8 mouse cellular contexts compared by ENCODE assay signal in genomic region chr7:132781850-132782249, GRCm38 (mm10). TPM values are rescaled to one million over a fixed set of nuclear protein-coding genes. Genes with fewer than 3 reads are reported as not detected.
DNase-seq lines count a peak whose midpoint lies in the region; ATAC-seq lines count a peak whose summit lies in the region.

No protein-coding gene starts in this region.

- H3K27me3 ChIP-seq in heart, embryonic 10.5 days (ENCODE audit: insufficient read depth, poor library complexity, severe bottlenecking) = no peaks in the 10 kb centered on the region
- H3K27me3 ChIP-seq in forebrain, embryonic 10.5 days (ENCODE audit: poor library complexity, severe bottlenecking) = no peaks in the 10 kb centered on the region
- H3K27me3 ChIP-seq in liver, embryonic 13.5 days = no peaks in the 10 kb centered on the region

- ATAC-seq in liver, embryonic 13.5 days (ENCODE audit: low read depth) = no peak

- H3K4me3 ChIP-seq in heart, embryonic 10.5 days = no peak overlapping the region
- H3K4me3 ChIP-seq in forebrain, embryonic 10.5 days = peak overlapping the region; percentile 16; the same call in 1 of the 2 replicates
- no peak overlapping the region for H3K4me3 ChIP-seq in liver, embryonic 13.5 days (replicated peaks)

- H3K4me2 ChIP-seq in liver, embryonic 13.5 days = no peak overlapping the region

- H3K36me3 ChIP-seq in heart, embryonic 10.5 days = peaks cover 10% of the 10 kb centered on the region; the same call in 1 of the 2 replicates
- H3K36me3 ChIP-seq in forebrain, embryonic 10.5 days (replicated peaks) = peaks cover 25% of the 10 kb centered on the region
- peaks cover 4% of the 10 kb centered on the region; the same call in 1 of the 2 replicates for H3K36me3 ChIP-seq in liver, embryonic 13.5 days

- peaks cover 79% of the 10 kb centered on the region for H3K4me1 ChIP-seq in heart, embryonic 10.5 days
- H3K4me1 ChIP-seq in forebrain, embryonic 10.5 days = peaks cover 64% of the 10 kb centered on the region
- H3K4me1 ChIP-seq in liver, embryonic 13.5 days (replicated peaks) = peaks cover 90% of the 10 kb centered on the region

- no peak for DNase-seq in heart, embryonic 10.5 days (ENCODE audit: low spot score)
- no peak for DNase-seq in heart, postnatal 36 days
- peak; percentile 76 for DNase-seq in brain, adult 2 months (ENCODE audit: low read depth, low spot score)
- DNase-seq in forebrain, embryonic 10.5 days (ENCODE audit: extremely low spot score, low spot score) = no peak
- no peak for DNase-seq in liver, embryonic 13.5 days
- no peak for DNase-seq in thymus, postnatal 0 days (ENCODE audit: low spot score)
- DNase-seq in kidney, adult 8-10 months = no peak
- DNase-seq in ovary, postnatal 14 days (ENCODE audit: low spot score) = no peak

- H3K9ac ChIP-seq in liver, embryonic 13.5 days = peak overlapping the region; percentile 40; the same call in 1 of the 2 replicates

- peak overlapping the region; percentile 76 for H3K27ac ChIP-seq in heart, embryonic 10.5 days
- peak overlapping the region; percentile 75 for H3K27ac ChIP-seq in forebrain, embryonic 10.5 days
- H3K27ac ChIP-seq in liver, embryonic 13.5 days = peak overlapping the region; percentile 99

- intact Hi-C loops in heart, postnatal 36 days (cut with DNase I) = loop anchor here (2.0 kb wide), 1 partner anchor 19 kb away; no protein-coding TSS in a partner anchor

- H3K9me3 ChIP-seq in heart, embryonic 10.5 days = no peaks in the 10 kb centered on the region
- H3K9me3 ChIP-seq in forebrain, embryonic 10.5 days = no peaks in the 10 kb centered on the region
- H3K9me3 ChIP-seq in liver, embryonic 13.5 days (replicated peaks) = no peaks in the 10 kb centered on the region

- WGBS in heart, embryonic 10.5 days = 50% methylated on average over 6 of the region's 6 CpGs
- WGBS in forebrain, embryonic 10.5 days = 64% methylated on average over 6 of the region's 6 CpGs
- WGBS in liver, embryonic 13.5 days (ENCODE audit: insufficient replicate concordance) = 74% methylated on average over 6 of the region's 6 CpGs

RNA-seq across cellular contexts. Expression of gene Fam53b, which starts 31.8 kb away (rescaled TPM):
- polyA plus RNA-seq in heart, embryonic 10.5 days (2016; fragmentation: Nextera tagmentation; extraction: Ambion mirVana) = 17.7 and 18.4 TPM in 2 replicates
- total RNA-seq in heart, postnatal 36 days (2021) = 10 to 100 TPM; 22.7 to 25.5 TPM
- polyA plus RNA-seq in forebrain, embryonic 10.5 days (2016; fragmentation: Nextera tagmentation; extraction: Ambion mirVana) = 39.4 and 39.5 TPM in 2 replicates
- polyA plus RNA-seq in liver, embryonic 13.5 days (2015; fragmentation: Nextera tagmentation; extraction: Ambion mirVana) = 19.1 and 21.4 TPM in 2 replicates
- polyA plus RNA-seq in thymus, postnatal 0 days (2015; fragmentation: Nextera tagmentation; extraction: Ambion mirVana) = 30.5 and 37.7 TPM in 2 replicates
